ENCODE assay signal across 21 mouse cellular contexts in the genomic region with DNA sequence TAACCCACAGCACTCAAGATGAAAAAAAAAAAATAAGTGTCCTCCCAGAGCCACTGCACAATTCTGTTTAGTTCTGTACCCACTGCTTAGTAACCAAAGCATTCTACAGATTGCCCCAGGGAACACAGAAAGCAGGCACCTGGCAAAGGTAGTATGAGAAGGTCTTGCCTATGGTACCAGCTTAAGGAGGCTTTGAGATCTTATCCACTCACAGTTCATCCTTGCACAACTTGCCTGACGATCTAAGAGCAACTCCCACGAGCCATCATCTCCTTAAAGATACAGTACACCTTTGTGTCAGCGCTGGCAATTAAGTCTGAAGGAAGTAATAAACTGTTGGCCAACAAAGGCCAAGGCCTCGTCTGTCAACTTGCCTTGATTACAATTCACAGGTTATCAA.
DNase-seq lines count a peak whose midpoint lies in the region; ATAC-seq lines count a peak whose summit lies in the region.
"Had no signal": no experiment of that assay in that cellular context is flagged by ENCODE, and none has a peak within 500 bp of the region (broad histone marks: within the 10 kb centered on the region; RNA-seq: fewer than 3 reads in every experiment).

No protein-coding gene starts in this region.

- H3K4me3 ChIP-seq in kidney, embryonic 16.5 days (ENCODE audit: low read length), result no peak overlapping the region
- no peak overlapping the region for H3K4me3 ChIP-seq in midbrain, embryonic 15.5 days
- H3K4me3 ChIP-seq in midbrain, embryonic 14.5 days (replicated peaks; ENCODE audit: low read depth, low read length), result no peak overlapping the region
- H3K4me3 ChIP-seq: embryonic facial prominence, embryonic 13.5 days; forebrain, embryonic 13.5 days; heart, adult 2 months; heart, embryonic 15.5 days; hindbrain, embryonic 15.5 days had no signal

- no peak overlapping the region for H3K4me2 ChIP-seq in kidney, embryonic 16.5 days (replicated peaks; ENCODE audit: low read depth, low read length)
- H3K4me2 ChIP-seq in midbrain, embryonic 15.5 days, result no peak overlapping the region
- H3K4me2 ChIP-seq in midbrain, embryonic 14.5 days (ENCODE audit: low read length), result no peak overlapping the region
- H3K4me2 ChIP-seq: embryonic facial prominence, embryonic 13.5 days; forebrain, embryonic 13.5 days; heart, embryonic 11.5 days; heart, embryonic 15.5 days; hindbrain, embryonic 15.5 days had no signal

- no peak overlapping the region for H3K9ac ChIP-seq in kidney, embryonic 16.5 days (replicated peaks; ENCODE audit: low read length)
- H3K9ac ChIP-seq in midbrain, embryonic 15.5 days, result no peak overlapping the region
- no peak overlapping the region for H3K9ac ChIP-seq in midbrain, embryonic 14.5 days (replicated peaks; ENCODE audit: low read length)
- H3K9ac ChIP-seq: embryonic facial prominence, embryonic 13.5 days; forebrain, embryonic 13.5 days; forebrain, postnatal 0 days; heart, embryonic 15.5 days; hindbrain, embryonic 15.5 days had no signal

- no peaks in the 10 kb centered on the region for H3K36me3 ChIP-seq in kidney, embryonic 16.5 days (ENCODE audit: insufficient read depth, low read length)
- H3K36me3 ChIP-seq in midbrain, embryonic 15.5 days (replicated peaks), result no peaks in the 10 kb centered on the region
- no peaks in the 10 kb centered on the region for H3K36me3 ChIP-seq in midbrain, embryonic 14.5 days (ENCODE audit: control insufficient read depth, insufficient read depth, low read length)
- H3K36me3 ChIP-seq: embryonic facial prominence, embryonic 13.5 days; heart, embryonic 15.5 days; hindbrain, embryonic 15.5 days had no signal

- peak overlapping the region; percentile 75; the same call in 1 of the 2 replicates for H3K27ac ChIP-seq in kidney, embryonic 16.5 days (ENCODE audit: low read length)
- peak overlapping the region; percentile 45 for H3K27ac ChIP-seq in midbrain, embryonic 15.5 days
- no peak overlapping the region for H3K27ac ChIP-seq in midbrain, embryonic 14.5 days (replicated peaks; ENCODE audit: low read depth, low read length)
- H3K27ac ChIP-seq: embryonic facial prominence, embryonic 13.5 days; forebrain, embryonic 13.5 days; heart, adult 2 months; heart, embryonic 15.5 days; hindbrain, embryonic 15.5 days had no signal

- H3K27me3 ChIP-seq in kidney, embryonic 16.5 days (ENCODE audit: insufficient read depth, low read length), result no peaks in the 10 kb centered on the region
- no peaks in the 10 kb centered on the region for H3K27me3 ChIP-seq in midbrain, embryonic 15.5 days (replicated peaks)
- H3K27me3 ChIP-seq in midbrain, embryonic 14.5 days (ENCODE audit: control insufficient read depth, insufficient read depth, low read length), result no peaks in the 10 kb centered on the region
- H3K27me3 ChIP-seq: CH12.LX; embryonic facial prominence, embryonic 13.5 days; forebrain, embryonic 13.5 days; hindbrain, embryonic 15.5 days; Patski had no signal

- no peak for ATAC-seq in kidney, embryonic 16.5 days (ENCODE audit: low FRiP score, low TSS enrichment)
- ATAC-seq in midbrain, embryonic 15.5 days (replicated peaks), result no peak
- no peak for ATAC-seq in midbrain, embryonic 14.5 days (ENCODE audit: low FRiP score, low TSS enrichment)
- ATAC-seq: activated CD4-positive, CD25-positive, alpha-beta regulatory T cell, adult 4 months; forebrain, embryonic 13.5 days; forebrain, postnatal 0 days; Patski had no signal

- no peak for DNase-seq in kidney, adult 11 months
- DNase-seq in midbrain, embryonic 14.5 days, result no peak
- DNase-seq in fat pad, adult 2 months (ENCODE audit: extremely low read depth, low read depth, low spot score), result peak; percentile 82
- DNase-seq in thymus, postnatal 36 days, result no peak
- DNase-seq: adrenal gland, postnatal 14 days; cerebellum, adult 18-20 months; cerebellum, adult 9-11 months; cerebellum, postnatal 36 days; forebrain, postnatal 0 days; heart, adult 2 months; heart, postnatal 14 days had no signal

- H3K9me3 ChIP-seq in kidney, embryonic 16.5 days (ENCODE audit: low read length), result no peaks in the 10 kb centered on the region
- no peaks in the 10 kb centered on the region for H3K9me3 ChIP-seq in midbrain, embryonic 15.5 days
- H3K9me3 ChIP-seq in midbrain, embryonic 14.5 days (ENCODE audit: control insufficient read depth, low read length), result no peaks in the 10 kb centered on the region
- H3K9me3 ChIP-seq: embryonic facial prominence, embryonic 13.5 days; forebrain, embryonic 13.5 days; heart, embryonic 15.5 days; hindbrain, embryonic 15.5 days had no signal

- WGBS in kidney, embryonic 16.5 days, result 19% methylated on average over 4 of the region's 4 CpGs
- WGBS in midbrain, embryonic 15.5 days, result 41% methylated on average over 4 of the region's 4 CpGs
- WGBS in midbrain, embryonic 14.5 days, result 38% methylated on average over 4 of the region's 4 CpGs

- peaks cover 37% of the 10 kb centered on the region for H3K4me1 ChIP-seq in kidney, embryonic 16.5 days (ENCODE audit: insufficient read depth, low read length)
- H3K4me1 ChIP-seq in midbrain, embryonic 15.5 days, result peaks cover 13% of the 10 kb centered on the region
- peaks cover 6% of the 10 kb centered on the region; the same call in 1 of the 2 replicates for H3K4me1 ChIP-seq in midbrain, embryonic 14.5 days (ENCODE audit: control insufficient read depth, insufficient read depth, low read length)
- H3K4me1 ChIP-seq: embryonic facial prominence, embryonic 13.5 days; forebrain, embryonic 13.5 days; heart, embryonic 15.5 days had no signal
